Mouse (Mus musculus) lung, adult 2 months (tissue): ENCODE measurements around the gene Syt6.

ENCODE experiments used
- CTCF ChIP-seq: fragments of 200-500 bp; IDR thresholded peaks from 2 replicates; pipeline ENCODE4 v1.5.1; 2011; ENCODE audit warnings: mild to moderate bottlenecking, low read length, control low read depth; ENCODE audit not compliant: insufficient read depth
- POLR2A ChIP-seq: fragments of 200-500 bp; IDR thresholded peaks from 2 replicates; pipeline ENCODE4 v1.6.1; 2011; ENCODE audit warnings: low read depth, mild to moderate bottlenecking, control low read depth, low read length, borderline replicate concordance; ENCODE audit errors: extremely low read depth

DNA sequence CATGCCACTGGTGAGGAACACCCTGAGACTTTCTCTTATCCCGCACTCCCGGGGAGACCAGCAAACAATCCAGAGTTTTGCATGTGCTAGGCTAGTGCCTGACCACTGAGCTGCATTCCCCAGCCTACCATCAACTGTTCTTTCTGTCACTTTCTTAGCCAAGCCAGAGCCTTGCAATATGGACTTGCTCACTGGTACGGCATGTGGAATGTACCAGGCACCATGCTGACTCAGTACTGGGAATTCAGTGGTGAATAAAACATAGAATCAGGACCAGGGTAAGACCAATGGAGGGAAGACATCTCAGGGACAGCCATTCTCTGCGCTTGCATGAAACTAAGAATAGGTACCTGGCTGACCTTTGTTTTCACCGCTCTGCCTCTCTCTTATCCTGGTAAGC, 35.2 kb downstream of the Syt6 start:
- no peak for TF ChIP-seq CTCF
- no peak for TF ChIP-seq POLR2A
